ENCODE assay signal across 12 mouse cellular contexts in the genomic region with DNA sequence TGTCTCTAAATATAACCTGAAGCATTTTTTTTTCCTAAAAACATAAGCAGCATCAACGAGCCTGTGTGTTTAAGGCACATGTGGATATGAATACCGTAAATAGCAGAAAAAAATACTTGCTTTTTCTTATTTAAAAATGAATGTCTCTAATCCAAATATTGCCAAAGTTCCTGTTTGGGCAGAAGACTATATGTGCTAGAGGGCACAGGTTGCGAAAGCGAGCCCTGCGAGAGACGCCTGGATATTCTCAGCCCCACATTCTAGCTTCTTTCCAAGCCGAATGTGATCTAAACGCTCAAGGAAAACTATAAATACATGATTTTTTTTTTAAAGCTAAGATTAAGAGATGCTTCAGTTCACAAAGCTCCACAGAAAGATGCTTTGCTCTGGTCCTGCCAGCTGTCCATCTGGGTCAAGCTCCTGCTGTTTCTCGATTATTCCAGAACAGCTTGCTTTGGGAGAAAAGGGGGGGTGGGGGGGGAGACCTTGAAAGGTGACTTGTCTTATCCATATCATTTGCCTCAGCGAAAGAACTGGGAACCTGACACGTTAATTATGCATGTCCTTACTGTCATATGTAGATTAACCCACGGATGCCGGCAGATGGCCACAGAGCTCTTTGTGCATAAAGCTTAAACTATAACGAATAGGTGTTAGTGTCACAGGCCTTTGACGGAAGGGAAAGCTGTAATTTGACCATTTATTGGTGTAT. TPM values are rescaled to one million over a fixed set of nuclear protein-coding genes. Genes with fewer than 3 reads are reported as not detected.
DNase-seq lines count a peak whose midpoint lies in the region; ATAC-seq and TF ChIP-seq lines count a peak whose summit lies in the region.
"Had no signal": no experiment of that assay in that cellular context is flagged by ENCODE, and none has a peak within 500 bp of the region (broad histone marks: within the 10 kb centered on the region; RNA-seq: fewer than 3 reads in every experiment).

No protein-coding gene starts in this region.

- H3K4me2 ChIP-seq in liver, embryonic 16.5 days (ENCODE audit: low read depth, low read length): no peak overlapping the region
- H3K4me2 ChIP-seq in liver, postnatal 0 days (ENCODE audit: low read depth, low read length): peak overlapping the region; percentile 38
- H3K4me2 ChIP-seq: heart, embryonic 13.5 days; lung, embryonic 15.5 days had no signal

- H3K27ac ChIP-seq in liver, embryonic 16.5 days (ENCODE audit: low read length): no peak overlapping the region
- H3K27ac ChIP-seq in liver, postnatal 0 days (ENCODE audit: low read depth): peak overlapping the region; percentile 85
- H3K27ac ChIP-seq: heart, embryonic 13.5 days; lung, embryonic 15.5 days had no signal

- no peak for TF ChIP-seq POLR2A in brain, embryonic 14.5 days (IDR thresholded peaks at IDR 0.05; ENCODE audit: borderline replicate concordance, extremely low read depth, insufficient read depth, insufficient read length, poor library complexity, severe bottlenecking)

- 0 out of 2 replicates have a peak, but pooled peaks have one; percentile 60 for ATAC-seq in liver, embryonic 16.5 days (ENCODE audit: low read depth)
- ATAC-seq in liver, postnatal 0 days: peak; percentile 70; the same call in 1 of the 2 replicates
- ATAC-seq: activated CD4-positive, CD25-positive, alpha-beta regulatory T cell, adult 4 months had no signal

- no peaks in the 10 kb centered on the region for H3K27me3 ChIP-seq in liver, embryonic 16.5 days (ENCODE audit: control insufficient read depth, insufficient read depth, low read depth, low read length)
- no peaks in the 10 kb centered on the region for H3K27me3 ChIP-seq in liver, postnatal 0 days (ENCODE audit: insufficient read depth, low read length)
- H3K27me3 ChIP-seq: heart, embryonic 13.5 days; lung, embryonic 15.5 days had no signal

- DNase-seq in liver: no peak
- peak; percentile 80 for DNase-seq in brain, embryonic 14.5 days (ENCODE audit: low read depth)
- peak; percentile 40 for DNase-seq in cerebellum, adult 9-11 months
- DNase-seq in liver, postnatal 0 days: peak; percentile 73
- DNase-seq in right cerebral cortex, postnatal 4 days: no peak
- DNase-seq in layer of hippocampus, postnatal 25 days (ENCODE audit: extremely low spot score in 1 of 2, low spot score in 1 of 2): no peak
- DNase-seq: gastrocnemius, postnatal 10 days had no signal

- H3K4me3 ChIP-seq in liver, embryonic 16.5 days (ENCODE audit: low read depth, low read length): no peak overlapping the region
- H3K4me3 ChIP-seq in liver, postnatal 0 days (ENCODE audit: low read depth, low read length): no peak overlapping the region
- H3K4me3 ChIP-seq: heart, embryonic 13.5 days; lung, embryonic 15.5 days had no signal

- TF ChIP-seq CTCF in brain, embryonic 14.5 days (IDR thresholded peaks at IDR 0.05; ENCODE audit: borderline replicate concordance, extremely low read depth, insufficient read depth, insufficient read length): no peak
- TF ChIP-seq CTCF in liver, postnatal 0 days (IDR thresholded peaks at IDR 0.05; ENCODE audit: low read depth): 0 out of 2 replicates have a peak, but pooled peaks have one; percentile 3

- WGBS in liver, embryonic 16.5 days (ENCODE audit: insufficient replicate concordance): 66% methylated on average over 15 of the region's 15 CpGs
- 61% methylated on average over 15 of the region's 15 CpGs for WGBS in liver, postnatal 0 days (ENCODE audit: insufficient replicate concordance)

- no peak overlapping the region for H3K9ac ChIP-seq in liver, embryonic 16.5 days (ENCODE audit: low read depth, low read length)
- H3K9ac ChIP-seq in liver, postnatal 0 days (replicated peaks): no peak overlapping the region
- H3K9ac ChIP-seq: heart, embryonic 13.5 days; lung, embryonic 15.5 days had no signal

- no peaks in the 10 kb centered on the region; the same call in 1 of the 2 replicates for H3K4me1 ChIP-seq in liver, embryonic 16.5 days (ENCODE audit: control insufficient read depth, low read depth, low read length)
- H3K4me1 ChIP-seq in liver, postnatal 0 days (ENCODE audit: insufficient read depth): peaks cover 13% of the 10 kb centered on the region
- H3K4me1 ChIP-seq: heart, embryonic 13.5 days; lung, embryonic 15.5 days had no signal

- no peak; the same call in 1 of the 2 replicates for TF ChIP-seq EP300 in liver, postnatal 0 days (IDR thresholded peaks at IDR 0.05; ENCODE audit: low read depth)

- H3K36me3 ChIP-seq in liver, embryonic 16.5 days (ENCODE audit: control insufficient read depth, insufficient read depth): no peaks in the 10 kb centered on the region
- peaks cover 20% of the 10 kb centered on the region for H3K36me3 ChIP-seq in liver, postnatal 0 days (replicated peaks; ENCODE audit: insufficient read depth, low read length)
- H3K36me3 ChIP-seq: heart, embryonic 13.5 days; lung, embryonic 15.5 days had no signal

- H3K9me3 ChIP-seq in liver, embryonic 16.5 days (replicated peaks; ENCODE audit: control insufficient read depth, low read length): no peaks in the 10 kb centered on the region
- no peaks in the 10 kb centered on the region for H3K9me3 ChIP-seq in liver, postnatal 0 days (ENCODE audit: low read length)
- H3K9me3 ChIP-seq: heart, embryonic 13.5 days; lung, embryonic 15.5 days had no signal

RNA-seq across cellular contexts. Expression of a gene that starts 11.5 kb away (rescaled TPM):
- polyA plus RNA-seq in liver, embryonic 16.5 days (2015; fragmentation: Nextera tagmentation; extraction: Ambion mirVana): 9.8 and 10.7 TPM in 2 replicates
- polyA plus RNA-seq in brain, embryonic 14.5 days (2012; rRNA removed): 5.7 and 7.2 TPM in 2 replicates
- polyA plus RNA-seq in liver, postnatal 0 days (2015; fragmentation: Nextera tagmentation; extraction: Ambion mirVana): 49.7 and 55.2 TPM in 2 replicates
- total RNA-seq in layer of hippocampus, postnatal 25 days (2021): 10 to 100 TPM; 20.2 to 22.2 TPM

RNA-seq across cellular contexts. Expression of a gene that starts 19.2 kb away (rescaled TPM):
- polyA plus RNA-seq in liver, embryonic 16.5 days (2015; fragmentation: Nextera tagmentation; extraction: Ambion mirVana): 0.15 and 0.22 TPM in 2 replicates
- polyA plus RNA-seq in brain, embryonic 14.5 days (2012; rRNA removed): not detected in 2 replicates
- polyA plus RNA-seq in liver, postnatal 0 days (2015; fragmentation: Nextera tagmentation; extraction: Ambion mirVana): 0.07 TPM in 1 of 2 replicates, not detected in the other
- total RNA-seq in layer of hippocampus, postnatal 25 days (2021): under 1 TPM in 1 of 2 experiments, not detected in 1; 0.12 TPM
- polyA plus RNA-seq: activated CD4-positive, CD25-positive, alpha-beta regulatory T cell, adult 4 months; heart, embryonic 13.5 days; large intestine, adult 2 months; lung, embryonic 15.5 days had no signal

Comparison
In these comparisons a context has a peak if more than half of its experiments do, and no peak if none do; other contexts are left out.
1. DNase-seq: peak in brain, embryonic 14.5 days (single experiment), cerebellum, adult 9-11 months (single experiment) and liver, postnatal 0 days (single experiment); none in liver (single experiment), right cerebral cortex, postnatal 4 days (single experiment) and layer of hippocampus, postnatal 25 days (0 of 2).